Mouse (Mus musculus) large intestine, adult 2 months (tissue): Measurements from ENCODE around the gene Sdc3. TPM values are rescaled to one million over a fixed set of nuclear protein-coding genes. Genes with fewer than 3 reads are reported as not detected.
A peak's percentile ranks its signal among the peaks of the same experiment; 100 is the strongest.

Experiments used
- DNase-seq: peaks from one replicate; pipeline ENCODE4 v3.0.0-alpha.2; 2012; ENCODE audit warnings: low read depth, low spot score
- WGBS: fragments of 180-500 bp; shearing (Covaris S2); methylation state at CpG from one replicate; pipeline ENCODE4 v1.1.7; 2018; 5-methylcytosine and 5-hydroxymethylcytosine counted together
- polyA plus RNA-seq: library from polyadenylated mRNA; depleted of rRNA; stranded (reverse); fragments of >200 nt; gene quantifications from 2 replicates; pipeline ENCODE4 v1.2.3, GENCODE M21; 2012

Gene Sdc3
- polyA plus RNA-seq, 1 experiment, result 12.1 TPM

GRCm38 (mm10) chr4:130790180-130790579 lies 2.2 kb upstream of the Sdc3 start:
- WGBS, result 2% methylated on average over 6 of the region's 6 CpGs
- peak; percentile 33 for DNase-seq

GRCm38 (mm10) chr4:130791811-130792375 lies 444 bp upstream of the Sdc3 start:
- WGBS, result 7% methylated on average over 19 of the region's 19 CpGs
- DNase-seq, result no peak

DNA sequence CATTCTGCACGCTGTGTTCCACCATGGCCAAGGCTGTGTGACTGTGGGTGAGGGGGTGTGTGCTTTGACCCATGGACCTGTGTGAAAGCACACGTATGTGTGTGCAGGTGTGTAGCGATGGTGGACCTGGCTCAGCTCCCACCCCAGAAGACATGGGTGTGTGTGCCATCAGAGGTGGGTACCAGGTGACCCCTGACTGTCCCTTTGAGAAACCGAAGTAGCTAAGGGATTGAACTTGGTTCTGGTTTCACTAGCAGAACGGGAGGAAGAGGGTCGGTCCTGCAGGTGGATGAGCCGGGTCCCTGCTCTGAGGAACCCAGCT lies 804 bp downstream of the Sdc3 start:
- 30% methylated on average over 7 of the region's 7 CpGs for WGBS
- DNase-seq, result no peak

- DNase-seq, result no peak
- WGBS, result 38% methylated on average over 4 of the region's 4 CpGs
Measured at GRCm38 (mm10) chr4:130794771-130795170, 2.4 kb downstream of the Sdc3 start.

DNA sequence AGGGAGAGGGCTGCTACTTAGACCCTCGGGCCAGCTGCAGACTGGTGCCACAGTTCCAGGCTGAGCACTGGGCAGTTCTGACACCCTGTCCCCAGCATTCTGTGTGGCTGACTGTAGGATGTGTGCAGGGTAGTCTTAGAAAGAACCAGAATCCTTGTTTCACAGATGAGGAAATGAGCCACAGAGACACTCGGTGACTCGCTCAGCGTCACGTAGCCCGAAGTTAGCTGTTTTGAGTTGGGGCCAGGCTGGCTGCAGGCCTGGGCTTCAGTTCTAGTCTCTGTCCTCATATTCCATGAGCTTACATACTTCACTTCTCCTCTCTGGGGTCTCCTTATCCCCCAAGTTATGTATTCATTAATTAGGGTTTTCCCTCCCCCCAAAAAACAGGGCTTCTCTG lies 3.6 kb downstream of the Sdc3 start:
- no peak for DNase-seq
- WGBS, result 79% methylated on average over 6 of the region's 6 CpGs

DNA sequence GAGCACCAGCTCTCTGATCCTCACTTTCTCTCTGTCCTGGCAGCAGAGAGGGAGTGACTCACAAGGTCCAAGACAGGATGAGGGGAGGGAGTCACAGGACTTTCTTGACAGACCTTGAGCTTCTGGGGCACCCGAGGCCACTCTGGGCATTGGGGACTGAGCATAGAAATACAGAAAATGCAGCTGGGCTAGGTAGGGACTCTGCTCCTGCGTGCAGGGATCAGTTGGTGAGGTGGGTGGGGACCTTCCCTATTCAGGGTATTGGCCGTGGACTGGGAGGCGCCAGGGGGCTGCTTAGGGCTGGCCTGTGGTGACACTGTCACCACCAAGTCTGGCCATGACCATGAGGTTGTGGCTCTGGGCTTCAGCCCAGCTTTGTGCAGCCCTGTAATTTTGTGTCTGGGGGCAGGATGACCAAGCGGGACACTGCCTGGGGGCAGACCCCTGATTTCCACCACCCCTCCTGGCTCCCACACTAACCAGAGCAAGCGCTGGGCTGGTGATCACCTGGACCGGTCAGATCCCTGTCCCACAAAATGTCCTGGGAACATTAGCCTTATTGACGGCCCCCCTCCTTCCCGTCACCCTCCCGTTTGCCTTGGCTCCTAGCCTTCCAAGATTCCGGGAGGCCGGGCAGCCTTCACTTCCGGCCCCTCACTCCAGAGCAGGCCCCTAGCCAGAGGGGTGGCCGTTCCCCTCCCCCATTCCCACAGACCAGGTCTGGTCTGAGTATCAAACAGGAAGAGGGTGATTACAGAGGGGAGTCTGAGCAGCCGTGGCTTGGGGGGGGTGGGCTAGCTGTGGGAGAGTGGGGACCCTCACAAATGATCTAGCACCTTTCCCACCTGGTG lies 5.1 kb downstream of the Sdc3 start:
- no peak for DNase-seq
- 39% methylated on average over 15 of the region's 15 CpGs for WGBS

GRCm38 (mm10) chr4:130798416-130798815 lies 6.1 kb downstream of the Sdc3 start:
- 53% methylated on average over 1 of the region's 1 CpGs for WGBS
- no peak for DNase-seq

GRCm38 (mm10) chr4:130799118-130799517 lies 6.8 kb downstream of the Sdc3 start:
- 29% methylated on average over 4 of the region's 4 CpGs for WGBS
- DNase-seq, result no peak

DNA sequence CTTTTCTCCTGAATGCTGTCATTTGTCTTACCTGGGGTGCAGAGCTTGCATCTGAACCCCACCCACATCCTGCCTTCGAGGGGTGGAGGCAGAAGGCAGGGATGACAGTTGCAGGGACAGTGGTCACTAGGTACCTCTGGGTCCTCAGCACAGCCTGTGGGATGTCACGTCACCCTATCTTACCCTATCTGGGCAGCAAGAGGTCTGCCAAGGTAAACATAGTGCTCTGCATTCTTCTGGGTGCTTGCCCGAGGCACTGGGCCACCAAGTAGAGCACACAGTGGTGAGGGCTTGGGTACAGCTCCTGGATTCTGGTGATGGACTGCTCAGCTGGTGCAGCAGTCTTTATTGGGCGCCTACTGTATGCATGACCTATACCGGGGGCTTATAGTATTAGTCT lies 7.2 kb downstream of the Sdc3 start:
- WGBS, result 45% methylated on average over 5 of the region's 5 CpGs
- DNase-seq, result no peak

DNA sequence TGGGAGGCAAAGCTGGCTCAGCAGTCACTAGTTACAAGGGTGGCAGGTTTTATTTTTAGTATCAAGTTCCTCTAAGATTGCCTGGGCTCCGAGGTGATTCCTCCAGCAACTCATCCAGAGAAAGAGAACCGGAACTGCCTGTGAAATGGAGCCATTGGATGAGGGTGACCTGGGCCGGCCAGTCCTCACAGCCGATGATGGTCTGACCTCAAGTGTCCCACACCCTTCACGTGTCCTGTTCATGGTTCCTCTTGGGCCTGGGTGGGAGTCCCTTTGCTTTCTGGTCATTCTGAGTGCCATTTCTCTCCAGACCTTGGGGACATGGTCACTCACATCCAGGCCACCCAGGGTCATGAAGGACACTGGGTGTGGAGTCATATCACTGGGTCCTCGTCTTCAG lies 7.8 kb downstream of the Sdc3 start:
- 64% methylated on average over 6 of the region's 6 CpGs for WGBS
- DNase-seq, result no peak

DNA sequence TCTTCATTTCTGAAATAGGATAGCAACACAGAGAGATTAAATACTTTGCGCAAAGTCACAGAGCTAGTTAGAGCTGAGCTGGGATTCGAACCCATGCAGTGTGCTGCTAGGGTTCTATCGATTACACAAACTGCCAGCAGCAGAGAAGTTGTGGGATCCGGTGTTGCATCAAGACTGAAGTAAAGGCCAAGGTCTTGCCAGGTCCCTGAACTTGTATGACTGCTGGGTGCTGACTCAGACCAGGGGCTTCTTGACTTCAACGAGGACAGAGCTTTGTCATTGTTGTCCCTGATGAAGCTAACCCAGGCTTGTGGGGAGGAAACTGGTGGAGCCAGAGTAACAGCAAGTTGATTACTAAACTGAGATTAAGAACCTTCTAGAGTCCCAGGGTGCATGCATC lies 8.9 kb downstream of the Sdc3 start:
- 80% methylated on average over 5 of the region's 5 CpGs for WGBS
- no peak for DNase-seq

DNA sequence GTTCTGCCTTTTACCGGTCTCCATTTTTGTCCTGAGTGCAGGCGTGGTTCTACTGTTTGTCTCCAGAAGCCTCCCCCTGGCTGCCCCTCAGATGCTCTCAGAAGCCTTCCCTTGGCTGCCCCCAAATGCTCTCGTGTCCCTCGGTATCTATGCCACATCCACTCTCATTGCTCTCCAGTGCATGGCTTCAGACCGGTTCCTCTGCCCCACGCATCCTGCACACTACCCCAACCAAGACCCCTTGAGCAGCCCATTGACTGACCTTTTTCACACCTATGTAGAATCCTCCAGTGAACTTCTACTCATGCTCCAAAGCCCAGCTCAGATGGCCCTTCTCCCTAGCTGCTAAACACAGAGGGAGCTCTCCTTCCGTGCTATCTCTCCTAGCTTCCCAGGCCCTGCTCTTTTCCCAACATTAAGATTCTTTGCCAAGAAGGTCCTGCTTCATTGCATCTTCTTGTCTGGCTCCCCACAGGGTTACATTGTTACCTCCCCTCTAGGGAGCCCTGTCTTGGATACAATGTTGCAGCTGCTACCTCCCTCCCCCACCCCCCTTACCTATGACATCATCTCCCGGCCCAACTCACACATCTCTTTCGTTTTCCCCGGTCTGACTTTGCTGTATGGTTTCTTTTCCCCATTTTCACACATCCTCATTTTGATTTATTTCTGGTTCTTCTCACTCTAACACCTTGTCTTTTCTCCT lies 9.4 kb downstream of the Sdc3 start:
- whole genome bisulfite sequencing, result 54% methylated on average over 10 of the region's 10 CpGs
- no peak for DNase-seq

DNA sequence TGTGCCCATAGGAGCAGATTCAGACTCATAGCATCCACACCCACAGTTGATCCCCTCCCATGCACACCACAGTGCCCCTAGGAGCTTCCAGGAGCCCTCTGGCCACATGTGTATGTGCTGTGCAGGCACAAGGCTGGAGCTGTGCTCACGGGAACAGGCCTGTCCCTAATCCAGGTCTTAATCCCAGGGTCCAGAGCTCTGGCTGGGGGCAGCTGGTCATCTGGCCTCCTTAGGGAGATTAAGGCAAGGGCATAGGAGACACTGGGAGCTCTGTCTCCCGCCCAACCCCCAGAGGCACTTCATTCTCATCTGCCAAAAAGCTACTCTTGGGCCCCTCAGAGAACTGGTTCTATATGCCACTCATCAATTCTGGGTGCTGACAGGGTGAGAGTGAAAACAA lies 11.3 kb downstream of the Sdc3 start:
- no peak for DNase-seq
- 74% methylated on average over 2 of the region's 2 CpGs for WGBS

GRCm38 (mm10) chr4:130804292-130804691 lies 12.0 kb downstream of the Sdc3 start:
- WGBS, result 47% methylated on average over 2 of the region's 2 CpGs
- DNase-seq, result no peak

DNA sequence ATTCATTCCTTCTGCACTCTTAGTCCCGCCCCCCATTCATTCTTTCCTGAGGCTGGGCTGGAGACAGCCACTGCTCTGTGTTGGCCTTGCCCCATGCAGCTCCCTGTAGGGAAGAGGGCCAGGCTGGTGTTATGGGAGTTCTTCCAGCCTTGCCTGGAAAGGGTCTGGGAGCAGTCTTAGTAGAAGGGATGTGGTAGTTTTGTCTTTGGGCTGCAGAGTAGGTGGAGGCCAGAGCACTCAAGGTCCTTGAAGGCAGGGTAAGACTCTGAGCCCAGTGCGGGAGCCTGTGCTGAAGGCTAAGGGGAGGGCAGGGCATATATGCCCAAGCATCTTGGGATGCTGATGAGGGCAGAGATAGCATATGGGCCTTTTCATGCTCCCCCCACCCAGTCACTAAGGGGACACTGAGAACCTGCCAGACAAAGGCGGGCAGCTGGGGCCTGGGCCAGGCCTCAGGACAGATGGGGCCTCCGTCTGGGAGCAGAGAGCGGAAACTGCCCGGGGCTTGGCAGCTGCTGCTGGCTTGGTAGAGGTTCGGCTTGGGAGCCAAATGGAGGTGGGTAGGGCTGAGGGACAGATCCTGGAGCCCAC lies 12.5 kb downstream of the Sdc3 start:
- DNase-seq, result no peak
- WGBS, result 68% methylated on average over 7 of the region's 7 CpGs

DNA sequence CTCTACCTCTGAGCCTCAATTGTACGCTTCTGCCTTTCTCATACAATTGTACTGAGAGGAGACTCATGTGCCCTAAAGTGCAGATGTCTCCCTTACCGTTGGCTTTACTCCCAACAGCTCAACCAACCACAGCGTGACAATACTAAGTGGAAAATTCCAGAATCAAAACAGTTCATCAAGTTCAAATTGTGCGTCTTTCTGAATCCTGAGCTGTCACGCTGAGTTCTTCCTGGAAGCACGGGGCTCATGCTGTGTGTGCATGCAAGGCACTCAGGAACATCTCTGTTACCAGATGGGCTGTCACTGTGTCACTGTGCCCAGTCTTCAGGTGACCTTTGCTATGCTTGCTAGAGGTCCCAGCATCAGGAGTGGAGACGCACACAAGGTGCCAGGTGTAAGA lies 13.4 kb downstream of the Sdc3 start:
- no peak for DNase-seq
- 69% methylated on average over 7 of the region's 7 CpGs for WGBS

GRCm38 (mm10) chr4:130806746-130807145 lies 14.4 kb downstream of the Sdc3 start:
- DNase-seq, result no peak
- WGBS, result 87% methylated on average over 9 of the region's 9 CpGs

DNA sequence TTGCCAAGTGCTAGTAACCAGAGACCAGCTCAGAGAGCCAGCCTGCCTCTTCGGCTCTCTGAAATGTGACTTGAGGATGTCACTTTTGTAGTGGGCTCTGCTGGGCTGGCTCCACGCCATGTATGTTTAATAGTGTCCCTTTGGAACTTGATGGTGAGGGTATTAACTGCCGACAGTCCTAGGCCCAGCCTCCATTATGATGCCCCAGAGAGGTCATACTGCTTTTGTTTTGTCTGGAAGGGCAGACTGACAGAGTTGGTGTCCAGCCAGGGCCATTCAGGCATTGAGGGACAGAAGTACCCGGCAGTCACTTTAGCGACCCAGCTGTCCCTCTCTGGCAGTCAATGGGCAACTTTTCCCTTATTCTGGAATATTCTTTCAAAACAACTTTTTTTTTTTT lies 17.4 kb downstream of the Sdc3 start:
- 69% methylated on average over 5 of the region's 5 CpGs for WGBS
- DNase-seq, result no peak

DNA sequence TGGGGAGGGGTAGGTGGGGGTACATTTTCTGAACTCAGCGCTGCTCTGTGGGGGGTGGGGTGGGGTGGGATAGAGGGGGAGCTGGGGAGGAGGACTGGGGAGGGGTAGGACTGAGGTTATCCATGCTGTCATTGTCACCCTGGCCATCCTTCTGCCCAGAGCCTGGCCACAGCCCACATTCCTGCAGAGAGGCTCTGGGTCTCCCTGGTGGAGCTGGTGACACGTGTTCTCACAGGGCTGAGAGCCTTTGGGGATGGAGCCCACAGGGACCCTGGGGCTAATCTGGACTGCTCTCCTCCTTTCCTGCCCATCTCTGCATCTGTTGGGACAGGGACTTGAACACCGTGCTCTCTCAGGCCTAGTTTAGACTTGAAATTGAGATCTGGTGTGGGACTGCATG lies 18.5 kb downstream of the Sdc3 start:
- 61% methylated on average over 3 of the region's 3 CpGs for WGBS
- DNase-seq, result no peak

DNA sequence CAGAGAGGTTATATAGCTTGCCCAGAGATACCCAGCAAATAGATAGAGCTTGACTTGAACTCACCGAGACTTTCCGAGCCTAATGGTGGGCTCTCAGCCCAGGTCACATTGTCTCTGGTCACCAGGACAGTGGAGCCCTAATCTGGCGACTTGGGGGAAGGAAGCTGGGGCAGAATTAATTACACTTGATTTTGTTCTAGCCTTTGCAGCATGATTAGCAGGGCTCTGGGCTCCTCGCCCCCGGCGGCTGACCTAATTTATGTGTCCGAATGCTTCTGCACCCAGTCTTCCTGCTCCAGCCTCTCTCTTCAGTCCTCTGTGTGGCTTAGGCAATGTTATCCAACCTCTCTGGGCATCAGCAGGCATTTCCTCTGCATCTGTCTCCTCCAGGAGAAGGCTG lies 19.0 kb downstream of the Sdc3 start:
- WGBS, result 77% methylated on average over 7 of the region's 7 CpGs
- no peak for DNase-seq

- no peak for DNase-seq
- 49% methylated on average over 2 of the region's 2 CpGs for WGBS
Measured at GRCm38 (mm10) chr4:130813958-130814357, 21.6 kb downstream of the Sdc3 start.
